Mouse (Mus musculus) embryonic facial prominence, embryonic 12.5 days (tissue): ENCODE measurements around the gene Mc1r. TPM values are rescaled to one million over a fixed set of nuclear protein-coding genes. Genes with fewer than 3 reads are reported as not detected.

ENCODE experiments used
- ATAC-seq: fragments of 200-750 bp; cut with Nextera tagmentation; 2 replicates; pipeline ENCODE4 v1.8.0; 2017; ENCODE audit not compliant: insufficient number of reproducible peaks, insufficient read depth, low FRiP score, low TSS enrichment
- H3K27ac ChIP-seq: fragments of 300-500 bp; sonication (generic); 2 replicates; pipeline ENCODE4 v1.5.1; 2016; ENCODE audit warnings: mild to moderate bottlenecking
- H3K27me3 ChIP-seq: fragments of 300-500 bp; sonication (generic); 2 replicates; pipeline ENCODE4 v1.6.1; 2016; ENCODE audit warnings: mild to moderate bottlenecking, moderate library complexity
- H3K36me3 ChIP-seq: fragments of 300-500 bp; sonication (generic); 2 replicates; pipeline ENCODE4 v1.6.1; 2016; ENCODE audit warnings: mild to moderate bottlenecking
- H3K4me1 ChIP-seq: fragments of 300-500 bp; sonication (generic); 2 replicates; pipeline ENCODE4 v1.6.1; 2016
- H3K4me2 ChIP-seq: fragments of 300-500 bp; sonication (generic); replicated peaks from 2 replicates; pipeline ENCODE4 v1.6.1; 2016; ENCODE audit warnings: mild to moderate bottlenecking, moderate library complexity
- H3K4me3 ChIP-seq: fragments of 300-500 bp; sonication (generic); 2 replicates; pipeline ENCODE4 v1.5.1; 2016; ENCODE audit warnings: mild to moderate bottlenecking
- H3K9ac ChIP-seq: fragments of 300-500 bp; sonication (generic); 2 replicates; pipeline ENCODE4 v1.6.1; 2016; ENCODE audit warnings: mild to moderate bottlenecking, moderate library complexity
- H3K9me3 ChIP-seq: fragments of 300-500 bp; sonication (generic); 2 replicates; pipeline ENCODE4 v1.6.1; 2016; ENCODE audit warnings: mild to moderate bottlenecking, moderate library complexity
- WGBS: fragments of 180-500 bp; shearing (Covaris S2); methylation state at CpG from one replicate; pipeline ENCODE4 v1.1.7; 2016; 5-methylcytosine and 5-hydroxymethylcytosine counted together
- polyA plus RNA-seq: library from polyadenylated mRNA; unstranded; fragments of >200 nt; fragmentation: Nextera tagmentation; extraction: Ambion mirVana; gene quantifications from 2 replicates; pipeline ENCODE4 v1.2.1, GENCODE M21; 2016

Gene Mc1r
- polyA plus RNA-seq, result 0.15 and 0.17 TPM in 2 replicates

DNA sequence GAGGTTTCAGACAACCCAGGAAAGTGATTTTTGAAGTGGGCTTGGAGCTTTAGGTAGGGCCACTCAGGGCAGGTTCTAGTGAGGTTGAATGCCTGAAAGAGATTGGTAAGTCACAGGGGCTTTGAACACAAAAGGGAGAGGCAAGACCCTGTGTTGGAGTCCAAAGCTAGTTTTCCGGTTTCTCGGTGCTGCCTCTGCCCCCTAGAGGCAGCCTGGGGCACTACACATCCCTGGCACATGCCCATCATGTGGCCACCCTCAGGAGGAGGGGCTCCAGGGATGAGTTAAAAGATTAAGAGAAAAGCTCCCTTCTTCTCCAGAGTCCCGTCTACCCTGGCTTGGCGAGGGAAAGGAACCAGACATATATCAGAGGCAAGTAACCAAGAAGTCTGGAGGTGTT lies at the start of gene Mc1r:
Mc1r (plus strand) TSS at position 322 of the 400 bp plus-strand sequence.
- Histone ChIP-seq H3K27ac (no peak within 1 kb of the TSS), H3K36me3 (peaks cover 18% of the 10 kb centered on the region)

DNA sequence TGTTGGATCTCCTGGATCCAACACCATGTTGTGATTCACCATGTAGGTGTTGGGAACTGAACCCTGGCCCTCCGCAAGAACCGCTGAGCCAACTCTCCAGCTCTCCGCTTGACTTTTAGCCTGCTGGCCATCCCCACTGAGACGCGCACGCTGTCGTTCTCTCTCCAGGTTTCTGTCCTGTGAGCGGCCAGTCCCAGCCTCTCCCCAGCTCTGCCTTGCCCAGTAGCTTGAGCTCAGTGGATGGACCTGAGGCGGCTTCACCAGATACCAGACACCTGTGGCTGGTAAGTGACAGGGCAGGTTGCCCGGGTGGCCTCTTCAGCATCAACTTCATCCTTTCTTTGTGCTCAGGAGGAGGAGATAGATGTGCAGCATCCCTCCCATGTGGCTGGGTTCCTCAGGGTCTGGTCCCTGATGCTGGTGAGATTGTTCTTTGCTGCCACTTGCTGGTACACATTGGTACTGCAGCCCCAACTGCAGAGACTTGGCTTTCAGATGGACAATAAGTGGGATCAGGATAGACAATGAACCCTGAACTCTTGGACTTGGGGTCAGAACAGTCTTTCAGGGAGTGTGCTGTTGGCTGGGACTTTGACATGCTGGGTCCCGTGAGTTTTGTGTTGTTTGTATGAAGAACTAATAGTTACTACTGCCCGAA lies 45.7 kb upstream of the Mc1r start:
- ATAC-seq, result no peak
- WGBS, result 38% methylated on average over 12 of the region's 12 CpGs
- Histone ChIP-seq H3K27me3 (no peaks in the 10 kb centered on the region), H3K9me3 (no peaks in the 10 kb centered on the region), H3K4me2 (no peak overlapping the region), H3K36me3 (no peaks in the 10 kb centered on the region), H3K4me1 (no peaks in the 10 kb centered on the region), H3K4me3 (no peak overlapping the region), H3K9ac (no peak overlapping the region), H3K27ac (no peak overlapping the region)

More for the DNA sequence above, at the start of gene Mc1r:
- Histone ChIP-seq H3K9me3 (no peaks in the 10 kb centered on the region), H3K4me3 (no peak within 1 kb of the TSS), H3K4me2 (no peak within 1 kb of the TSS), H3K4me1 (peaks cover 16% of the 10 kb centered on the region), H3K9ac (no peak within 1 kb of the TSS), H3K27me3 (peaks cover 37% of the 10 kb centered on the region)
- WGBS, result 7% methylated on average over 4 of the region's 4 CpGs
- no peak for ATAC-seq

DNA sequence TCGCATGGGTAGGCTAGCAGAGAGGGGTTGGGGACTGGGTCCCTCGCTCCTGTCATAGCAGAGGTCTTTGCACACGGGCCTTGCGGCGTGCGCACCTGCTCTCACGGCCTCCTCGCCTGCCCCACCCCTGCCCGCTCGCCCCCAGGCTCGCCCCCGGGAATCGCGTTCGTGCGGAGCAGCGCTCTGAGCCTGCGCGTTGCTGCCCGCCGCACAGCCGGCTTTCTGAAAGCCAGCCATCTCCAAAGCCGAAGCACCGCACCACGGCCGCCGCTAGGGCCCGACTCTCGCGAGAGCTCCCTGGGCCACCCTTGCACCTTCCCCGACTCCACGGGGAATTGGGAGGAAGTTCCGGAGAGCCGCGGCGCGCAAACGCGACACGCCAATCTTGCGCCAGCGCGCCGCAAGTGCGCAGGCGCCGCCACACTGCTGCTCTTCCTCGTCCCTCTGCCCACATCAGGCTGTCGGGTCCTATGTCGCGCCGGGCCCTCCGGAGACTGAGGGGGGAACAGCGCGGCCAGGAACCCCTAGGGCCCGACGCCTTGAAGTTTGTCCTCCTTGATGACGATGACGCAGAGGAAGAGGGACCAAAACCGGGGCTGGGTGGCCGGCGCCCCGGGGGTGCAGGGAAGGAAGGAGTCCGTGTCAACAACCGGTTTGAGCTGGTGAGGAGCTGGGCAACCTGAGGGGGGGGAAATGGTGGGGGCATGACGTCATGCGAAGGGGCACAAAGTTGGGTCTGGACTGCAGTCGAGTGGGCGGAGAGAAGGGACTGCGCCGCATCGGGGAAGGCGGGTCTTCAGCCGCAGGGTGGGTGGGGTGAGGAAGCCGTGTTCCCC lies 33.3 kb upstream of the Mc1r start, which contains the start of gene Tcf25:
Tcf25 (plus strand) TSS at position 351 of the 836 bp plus-strand sequence.
- H3K36me3 ChIP-seq, result peaks cover 16% of the 10 kb centered on the region; the same call in 1 of the 2 replicates
- peak within 1 kb of the TSS; percentile 95 for H3K27ac ChIP-seq
- peak within 1 kb of the TSS; percentile 61 for H3K4me2 ChIP-seq
- H3K4me3 ChIP-seq, result peak within 1 kb of the TSS; percentile 77
- no peaks in the 10 kb centered on the region for H3K27me3 ChIP-seq
- peaks cover 9% of the 10 kb centered on the region for H3K4me1 ChIP-seq
- peak within 1 kb of the TSS; percentile 76 for H3K9ac ChIP-seq
- WGBS, result under 1% methylated on average over 75 of the region's 75 CpGs
- peak; percentile 88 for ATAC-seq
- no peaks in the 10 kb centered on the region for H3K9me3 ChIP-seq

DNA sequence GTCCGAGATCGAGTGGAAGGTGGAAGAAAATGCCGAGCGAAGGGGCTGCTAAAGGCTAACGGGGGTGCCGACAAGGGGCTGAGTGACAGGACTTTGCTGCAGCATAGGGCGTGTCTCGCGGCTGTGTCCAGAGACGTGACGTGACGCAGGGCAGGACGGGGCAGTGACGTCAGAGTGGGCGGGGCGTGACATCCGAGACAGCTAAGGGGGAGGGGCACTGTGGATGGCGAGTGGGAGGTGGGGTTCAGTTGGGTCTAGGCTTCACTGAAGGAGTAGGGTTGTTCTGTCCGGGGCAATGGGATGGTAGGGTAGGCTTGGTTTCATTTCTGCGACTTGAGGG lies 32.7 kb upstream of the Mc1r start:
- peak overlapping the region; percentile 77 for H3K4me3 ChIP-seq

DNA sequence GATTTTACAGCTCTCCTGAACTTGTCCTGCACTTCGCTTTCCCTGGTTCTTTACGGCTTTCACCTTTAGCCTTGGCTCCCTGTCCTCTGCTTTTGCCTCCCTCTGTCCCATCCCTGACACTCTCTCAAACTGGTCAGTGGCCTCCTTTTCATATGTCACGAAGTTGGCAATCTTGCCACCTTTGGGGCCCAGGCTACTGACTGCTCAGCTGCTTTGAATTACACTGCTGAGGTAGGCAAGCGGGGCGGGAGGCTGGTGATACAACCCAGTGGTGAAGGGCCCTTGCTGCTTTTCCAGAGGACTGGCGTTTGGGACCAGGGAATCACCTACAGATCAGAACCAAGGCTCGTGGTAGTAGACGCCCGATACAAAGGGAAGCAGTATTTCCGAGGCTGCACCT lies 31.2 kb upstream of the Mc1r start:
- H3K27me3 ChIP-seq, result no peaks in the 10 kb centered on the region
- no peaks in the 10 kb centered on the region for H3K9me3 ChIP-seq
- no peak overlapping the region for H3K4me3 ChIP-seq
- H3K36me3 ChIP-seq, result peaks cover 19% of the 10 kb centered on the region; the same call in 1 of the 2 replicates
- peaks cover 9% of the 10 kb centered on the region for H3K4me1 ChIP-seq
- H3K27ac ChIP-seq, result no peak overlapping the region
- 85% methylated on average over 10 of the region's 10 CpGs for WGBS
- ATAC-seq, result no peak
- no peak overlapping the region for H3K4me2 ChIP-seq
- no peak overlapping the region for H3K9ac ChIP-seq

More for the DNA sequence above, 32.7 kb upstream of the Mc1r start:
- H3K4me1 ChIP-seq, result peaks cover 9% of the 10 kb centered on the region
- peak overlapping the region; percentile 61 for H3K4me2 ChIP-seq
- H3K9ac ChIP-seq, result peak overlapping the region; percentile 76
- peak overlapping the region; percentile 95 for H3K27ac ChIP-seq
- H3K9me3 ChIP-seq, result no peaks in the 10 kb centered on the region
- under 1% methylated on average over 20 of the region's 20 CpGs for WGBS
- no peaks in the 10 kb centered on the region for H3K27me3 ChIP-seq
- H3K36me3 ChIP-seq, result peaks cover 16% of the 10 kb centered on the region; the same call in 1 of the 2 replicates
- ATAC-seq, result peak; percentile 62

DNA sequence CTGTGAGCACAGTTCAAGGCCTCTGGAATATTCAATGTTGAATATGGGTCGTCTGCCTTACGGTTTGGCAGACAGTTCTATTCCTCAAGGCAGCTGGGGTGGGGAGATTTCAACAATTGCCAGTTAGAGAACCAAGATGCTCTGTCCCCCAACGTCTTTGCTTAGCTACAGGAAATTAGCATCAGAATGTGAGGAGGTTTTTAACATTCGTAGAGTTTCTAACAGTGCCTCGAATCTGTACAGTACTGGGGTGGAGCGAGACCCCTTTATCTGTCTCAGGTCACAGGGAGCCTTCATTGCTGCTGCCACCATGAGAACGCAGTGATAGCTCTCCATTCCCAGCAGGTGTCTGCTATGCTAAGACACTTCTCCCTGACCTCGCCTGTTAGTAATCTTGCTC lies 30.8 kb upstream of the Mc1r start:
- Histone ChIP-seq H3K9ac (no peak overlapping the region), H3K36me3 (peaks cover 23% of the 10 kb centered on the region; the same call in 1 of the 2 replicates)
- WGBS, result 77% methylated on average over 8 of the region's 8 CpGs

DNA sequence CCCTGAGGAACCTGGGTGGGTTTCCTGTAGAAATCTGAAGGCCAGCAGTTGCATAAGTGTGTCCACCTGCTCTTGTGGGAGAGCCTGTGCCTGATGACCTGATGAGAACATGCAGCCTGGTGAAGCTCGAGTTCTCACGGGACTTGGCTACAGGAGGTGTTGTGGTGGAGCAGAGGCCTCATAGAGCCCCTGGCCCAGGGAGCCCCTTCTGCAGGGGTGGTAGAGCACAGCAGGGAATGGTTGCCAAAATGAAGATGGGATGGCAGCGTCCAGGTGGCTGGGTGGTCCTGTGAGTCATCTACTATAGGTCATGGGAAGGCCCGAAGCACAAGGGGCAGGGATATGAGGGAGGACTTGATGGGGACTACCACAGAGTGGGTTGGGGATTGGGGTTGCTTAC lies 25.2 kb upstream of the Mc1r start:
- 89% methylated on average over 4 of the region's 4 CpGs for WGBS
- no peaks in the 10 kb centered on the region for H3K4me1 ChIP-seq
- no peaks in the 10 kb centered on the region for H3K9me3 ChIP-seq
- peaks cover 70% of the 10 kb centered on the region for H3K36me3 ChIP-seq
- H3K9ac ChIP-seq, result no peak overlapping the region
- no peak overlapping the region for H3K27ac ChIP-seq
- H3K4me2 ChIP-seq, result no peak overlapping the region
- no peaks in the 10 kb centered on the region for H3K27me3 ChIP-seq
- H3K4me3 ChIP-seq, result no peak overlapping the region
- ATAC-seq, result no peak

More for the DNA sequence above, 30.8 kb upstream of the Mc1r start:
- Histone ChIP-seq H3K27ac (no peak overlapping the region), H3K27me3 (no peaks in the 10 kb centered on the region), H3K4me1 (peaks cover 9% of the 10 kb centered on the region), H3K9me3 (no peaks in the 10 kb centered on the region), H3K4me2 (no peak overlapping the region), H3K4me3 (no peak overlapping the region)
- no peak for ATAC-seq

DNA sequence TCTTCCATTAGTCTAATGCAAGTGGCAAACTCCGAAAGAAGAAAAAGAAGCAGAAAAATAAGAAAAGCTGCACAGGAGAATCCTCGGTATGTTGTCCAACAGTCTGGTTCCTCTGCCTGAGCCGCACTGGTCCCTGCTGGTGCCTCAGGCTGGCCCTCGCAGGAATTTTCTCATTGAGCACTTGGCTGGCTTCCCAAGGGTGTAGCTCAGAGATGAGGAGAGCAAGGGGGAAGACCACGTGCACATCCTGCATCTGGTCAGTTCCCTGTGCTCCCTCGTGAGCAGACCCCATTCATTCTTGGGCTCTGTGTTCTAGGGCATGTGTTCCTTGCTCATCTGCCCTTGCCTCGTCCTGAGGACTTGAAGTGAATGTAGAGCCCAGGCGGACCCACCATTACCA lies 24.4 kb upstream of the Mc1r start:
- H3K27ac ChIP-seq, result no peak overlapping the region
- H3K27me3 ChIP-seq, result no peaks in the 10 kb centered on the region
- H3K9me3 ChIP-seq, result no peaks in the 10 kb centered on the region
- H3K4me2 ChIP-seq, result no peak overlapping the region
- peaks cover 73% of the 10 kb centered on the region for H3K36me3 ChIP-seq
- ATAC-seq, result no peak
- 93% methylated on average over 8 of the region's 8 CpGs for WGBS
- H3K9ac ChIP-seq, result no peak overlapping the region
- H3K4me3 ChIP-seq, result no peak overlapping the region
- no peaks in the 10 kb centered on the region for H3K4me1 ChIP-seq

DNA sequence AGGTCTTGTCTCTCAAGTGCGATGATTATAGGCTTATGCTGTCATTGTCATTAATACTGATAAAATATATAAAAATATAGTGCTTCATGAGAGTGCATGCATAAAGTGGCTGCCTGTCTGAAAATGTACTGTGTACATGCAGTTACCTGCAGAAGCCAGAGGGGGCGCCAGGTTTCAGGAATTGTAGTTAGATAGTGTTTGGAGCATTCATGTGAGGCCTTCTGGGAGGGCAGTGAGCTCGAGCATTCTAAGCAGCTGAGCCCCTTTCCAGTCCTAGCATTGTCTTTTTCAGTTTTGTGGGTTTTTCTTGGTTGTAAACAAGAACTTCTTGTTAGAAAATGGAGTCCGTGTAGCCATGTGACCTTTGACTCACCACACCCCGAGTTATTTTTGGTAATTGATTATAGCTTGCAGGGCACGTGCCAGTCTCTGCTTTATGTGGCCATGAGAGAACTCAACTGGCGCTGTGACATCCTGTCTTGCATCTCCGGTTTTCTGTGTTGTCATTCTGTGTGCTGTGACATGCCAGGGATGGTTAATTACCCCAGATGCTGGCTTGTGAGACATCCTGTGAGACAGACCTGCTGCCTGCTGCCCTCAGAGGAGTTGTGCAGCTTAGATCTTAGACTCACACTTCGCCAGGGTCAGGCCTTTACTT lies 21.9 kb upstream of the Mc1r start:
- Histone ChIP-seq H3K9ac (no peak overlapping the region), H3K27ac (no peak overlapping the region), H3K36me3 (peaks cover 90% of the 10 kb centered on the region), H3K4me1 (no peaks in the 10 kb centered on the region), H3K9me3 (no peaks in the 10 kb centered on the region), H3K4me2 (no peak overlapping the region), H3K27me3 (no peaks in the 10 kb centered on the region), H3K4me3 (no peak overlapping the region)
- no peak for ATAC-seq
- 71% methylated on average over 9 of the region's 9 CpGs for WGBS

DNA sequence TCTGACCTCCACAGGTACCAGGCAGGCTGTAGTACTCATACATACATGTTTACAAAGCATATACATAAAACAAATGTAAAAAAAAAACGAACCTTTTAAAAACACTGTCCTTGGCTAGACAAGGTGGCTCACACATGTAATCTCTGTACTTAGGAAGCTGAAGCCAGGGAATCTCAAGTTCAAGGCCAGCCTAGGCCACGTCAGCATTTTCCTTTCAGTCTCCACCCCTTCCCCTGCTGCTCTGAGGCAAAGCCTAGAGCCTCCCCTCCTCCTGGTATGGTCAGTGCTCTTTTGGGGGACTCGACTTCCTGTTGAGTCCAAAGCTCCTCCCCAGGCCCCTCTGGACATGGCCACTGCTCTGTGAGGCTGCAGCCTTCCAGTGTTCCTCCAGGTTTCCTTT lies 19.9 kb upstream of the Mc1r start:
- no peak for ATAC-seq

DNA sequence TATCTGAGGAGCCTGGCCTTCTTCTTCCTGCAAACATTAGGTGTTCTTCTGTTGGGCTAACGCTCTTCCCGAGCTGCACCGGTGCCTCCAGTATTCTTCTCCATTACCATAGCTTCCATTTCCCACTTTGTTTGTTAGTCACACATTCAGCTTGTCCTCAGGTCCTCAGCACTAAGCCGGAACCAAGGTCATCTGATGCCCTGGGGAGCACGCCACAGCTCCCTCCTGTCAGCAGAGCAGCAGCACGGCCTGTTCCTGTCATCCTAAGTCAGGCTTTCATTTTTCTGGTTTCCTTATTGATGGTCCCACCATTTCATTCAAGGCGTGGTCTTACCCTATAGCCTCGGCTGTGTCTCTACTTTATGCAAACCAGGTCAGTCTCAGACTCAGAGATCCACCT lies 19.1 kb upstream of the Mc1r start:
- no peaks in the 10 kb centered on the region for H3K9me3 ChIP-seq
- WGBS, result 91% methylated on average over 8 of the region's 8 CpGs
- peaks cover 96% of the 10 kb centered on the region for H3K36me3 ChIP-seq
- no peak overlapping the region for H3K9ac ChIP-seq
- no peak for ATAC-seq
- no peak overlapping the region for H3K27ac ChIP-seq
- no peak overlapping the region for H3K4me3 ChIP-seq
- no peaks in the 10 kb centered on the region for H3K4me1 ChIP-seq
- H3K4me2 ChIP-seq, result no peak overlapping the region
- no peaks in the 10 kb centered on the region for H3K27me3 ChIP-seq

More for the DNA sequence above, 19.9 kb upstream of the Mc1r start:
- H3K27ac ChIP-seq, result no peak overlapping the region
- H3K4me3 ChIP-seq, result no peak overlapping the region
- no peak overlapping the region for H3K4me2 ChIP-seq
- WGBS, result 72% methylated on average over 3 of the region's 3 CpGs
- H3K4me1 ChIP-seq, result no peaks in the 10 kb centered on the region
- peaks cover 97% of the 10 kb centered on the region for H3K36me3 ChIP-seq
- no peaks in the 10 kb centered on the region for H3K9me3 ChIP-seq
- H3K9ac ChIP-seq, result no peak overlapping the region
- no peaks in the 10 kb centered on the region for H3K27me3 ChIP-seq
